Mouse (Mus musculus) neural tube, embryonic 11.5 days (tissue): ENCODE measurements around the gene Arhgap31. TPM values are rescaled to one million over a fixed set of nuclear protein-coding genes. Genes with fewer than 3 reads are reported as not detected.
A peak's percentile ranks its signal among the peaks of the same experiment; 100 is the strongest.

ENCODE experiments used
- ATAC-seq: fragments of 200-750 bp; cut with Nextera tagmentation; 2 replicates; pipeline ENCODE4 v1.8.0; 2017; ENCODE audit warnings: moderate number of reproducible peaks, mild to moderate bottlenecking, moderate TSS enrichment, moderate library complexity; ENCODE audit not compliant: insufficient read depth, low FRiP score, low TSS enrichment
- DNase-seq: peaks from one replicate; pipeline ENCODE4 v3.0.0-alpha.2; 2015; ENCODE audit warnings: low spot score
- H3K27ac ChIP-seq: fragments of 300-500 bp; sonication (generic); 2 replicates; pipeline ENCODE4 v1.5.1; 2014; ENCODE audit warnings: low read depth, mild to moderate bottlenecking, low read length
- H3K27me3 ChIP-seq: fragments of 300-500 bp; sonication (generic); 2 replicates; pipeline ENCODE4 v1.6.1; 2014; ENCODE audit warnings: mild to moderate bottlenecking, low read length, mixed read lengths; ENCODE audit not compliant: control insufficient read depth, insufficient read depth
- H3K36me3 ChIP-seq: fragments of 300-500 bp; sonication (generic); 2 replicates; pipeline ENCODE4 v1.6.1; 2014; ENCODE audit warnings: mild to moderate bottlenecking, low read length, moderate library complexity, mixed read lengths; ENCODE audit not compliant: control insufficient read depth, insufficient read depth
- H3K4me1 ChIP-seq: fragments of 300-500 bp; sonication (generic); 2 replicates; pipeline ENCODE4 v1.6.1; 2014; ENCODE audit warnings: low read length, mixed read lengths; ENCODE audit not compliant: control insufficient read depth, insufficient read depth
- H3K4me2 ChIP-seq: fragments of 300-500 bp; sonication (generic); 2 replicates; pipeline ENCODE4 v1.6.1; 2014; ENCODE audit warnings: low read depth, mild to moderate bottlenecking, moderate library complexity
- H3K4me3 ChIP-seq: fragments of 300-500 bp; sonication (generic); 2 replicates; pipeline ENCODE4 v1.5.1; 2014; ENCODE audit warnings: low read depth, low read length
- H3K9ac ChIP-seq: fragments of 300-500 bp; sonication (generic); 2 replicates; pipeline ENCODE4 v1.6.1; 2014; ENCODE audit warnings: mild to moderate bottlenecking, low read length
- H3K9me3 ChIP-seq: fragments of 300-500 bp; sonication (generic); 2 replicates; pipeline ENCODE4 v1.6.1; 2016; ENCODE audit warnings: low read length; ENCODE audit not compliant: control insufficient read depth
- WGBS: fragments of 180-500 bp; shearing (Covaris S2); extraction: QIAGEN DNeasy Blood & Tissue Kit; methylation state at CpG from one replicate; pipeline ENCODE4 v1.1.7; 2014; 5-methylcytosine and 5-hydroxymethylcytosine counted together
- polyA plus RNA-seq: library from polyadenylated mRNA; unstranded; fragments of >200 nt; fragmentation: Nextera tagmentation; extraction: Ambion mirVana; gene quantifications from 2 replicates; pipeline ENCODE4 v1.2.1, GENCODE M21; 2014

The Arhgap31 gene
- polyA plus RNA-seq, 1 experiment from 2014 or later, result 7.7 TPM

- Histone ChIP-seq H3K9me3 (no peaks in the 10 kb centered on the region), H3K4me1 (peaks cover 4% of the 10 kb centered on the region; the same call in 1 of the 2 replicates), H3K4me3 (peak overlapping the region; percentile 60), H3K27ac (peak overlapping the region; percentile 72), H3K4me2 (peak overlapping the region; percentile 77), H3K36me3 (no peaks in the 10 kb centered on the region), H3K27me3 (no peaks in the 10 kb centered on the region), H3K9ac (peak overlapping the region; percentile 79)
- DNase-seq (no peak), ATAC-seq (peak; percentile 52)
- 26% methylated on average over 17 of the region's 17 CpGs for WGBS
These were observed 557 bp upstream of the Arhgap31 start for GRCm38 (mm10) chr16:38713404-38714258.

GRCm38 (mm10) chr16:38712105-38712504 lies 969 bp downstream of the Arhgap31 start:
- Histone ChIP-seq H3K27me3 (no peaks in the 10 kb centered on the region), H3K27ac (no peak overlapping the region), H3K9ac (peak overlapping the region; percentile 45), H3K36me3 (no peaks in the 10 kb centered on the region), H3K4me1 (peaks cover 4% of the 10 kb centered on the region; the same call in 1 of the 2 replicates), H3K4me2 (peak overlapping the region; percentile 77), H3K9me3 (no peaks in the 10 kb centered on the region), H3K4me3 (peak overlapping the region; percentile 60)
- ATAC-seq, result no peak
- peak; percentile 41 for DNase-seq
- WGBS, result 7% methylated on average over 12 of the region's 12 CpGs

GRCm38 (mm10) chr16:38711245-38711644 lies 1.8 kb downstream of the Arhgap31 start:
- WGBS, result 63% methylated on average over 4 of the region's 4 CpGs
- peaks cover 4% of the 10 kb centered on the region; the same call in 1 of the 2 replicates for H3K4me1 ChIP-seq
- H3K36me3 ChIP-seq, result no peaks in the 10 kb centered on the region
- DNase-seq (no peak), ATAC-seq (no peak)
- no peaks in the 10 kb centered on the region for H3K9me3 ChIP-seq
- H3K4me3 ChIP-seq, result no peak overlapping the region
- H3K27me3 ChIP-seq, result no peaks in the 10 kb centered on the region
- no peak overlapping the region for H3K9ac ChIP-seq
- peak overlapping the region; percentile 22 for H3K4me2 ChIP-seq
- no peak overlapping the region for H3K27ac ChIP-seq

GRCm38 (mm10) chr16:38708962-38709520 lies 4.0 kb downstream of the Arhgap31 start:
- ATAC-seq (no peak), DNase-seq (no peak)
- Histone ChIP-seq H3K4me2 (no peak overlapping the region), H3K4me3 (no peak overlapping the region), H3K36me3 (no peaks in the 10 kb centered on the region), H3K27ac (no peak overlapping the region), H3K4me1 (peaks cover 4% of the 10 kb centered on the region; the same call in 1 of the 2 replicates), H3K9ac (no peak overlapping the region), H3K27me3 (no peaks in the 10 kb centered on the region), H3K9me3 (no peaks in the 10 kb centered on the region)
- WGBS, result 76% methylated on average over 7 of the region's 7 CpGs

- 77% methylated on average over 7 of the region's 7 CpGs for WGBS
- Histone ChIP-seq H3K9ac (no peak overlapping the region), H3K9me3 (no peaks in the 10 kb centered on the region), H3K36me3 (no peaks in the 10 kb centered on the region), H3K27ac (no peak overlapping the region), H3K4me3 (no peak overlapping the region), H3K4me1 (no peaks in the 10 kb centered on the region), H3K4me2 (no peak overlapping the region), H3K27me3 (no peaks in the 10 kb centered on the region)
- DNase-seq (no peak), ATAC-seq (no peak)
These were observed 6.3 kb downstream of the Arhgap31 start for GRCm38 (mm10) chr16:38706782-38707181.

GRCm38 (mm10) chr16:38705531-38706281 lies 7.4 kb downstream of the Arhgap31 start:
- Histone ChIP-seq H3K36me3 (no peaks in the 10 kb centered on the region), H3K27ac (no peak overlapping the region), H3K9ac (no peak overlapping the region), H3K4me1 (no peaks in the 10 kb centered on the region), H3K4me3 (no peak overlapping the region), H3K4me2 (no peak overlapping the region), H3K27me3 (no peaks in the 10 kb centered on the region), H3K9me3 (no peaks in the 10 kb centered on the region)
- no peak for ATAC-seq
- DNase-seq, result no peak
- 78% methylated on average over 9 of the region's 9 CpGs for WGBS

GRCm38 (mm10) chr16:38703501-38703900 lies 9.6 kb downstream of the Arhgap31 start:
- ATAC-seq, result no peak
- no peaks in the 10 kb centered on the region for H3K27me3 ChIP-seq
- no peak overlapping the region for H3K9ac ChIP-seq
- WGBS, result 54% methylated on average over 6 of the region's 6 CpGs
- no peaks in the 10 kb centered on the region for H3K9me3 ChIP-seq
- no peak for DNase-seq
- H3K36me3 ChIP-seq, result no peaks in the 10 kb centered on the region
- H3K4me2 ChIP-seq, result no peak overlapping the region
- no peak overlapping the region for H3K27ac ChIP-seq
- no peaks in the 10 kb centered on the region for H3K4me1 ChIP-seq
- H3K4me3 ChIP-seq, result no peak overlapping the region

- no peak overlapping the region for H3K9ac ChIP-seq
- no peak overlapping the region for H3K4me3 ChIP-seq
- H3K4me2 ChIP-seq, result no peak overlapping the region
- no peaks in the 10 kb centered on the region for H3K27me3 ChIP-seq
- no peak overlapping the region for H3K27ac ChIP-seq
- no peaks in the 10 kb centered on the region for H3K4me1 ChIP-seq
- 91% methylated on average over 3 of the region's 3 CpGs for WGBS
- no peaks in the 10 kb centered on the region for H3K9me3 ChIP-seq
- ATAC-seq, result no peak
- DNase-seq, result no peak
- H3K36me3 ChIP-seq, result no peaks in the 10 kb centered on the region
These were observed 10.8 kb downstream of the Arhgap31 start for GRCm38 (mm10) chr16:38702316-38702715.
